Mouse (Mus musculus) ES-E14 (cell line): ENCODE data around the gene Rps3a1. TPM values are rescaled to one million over a fixed set of nuclear protein-coding genes. Genes with fewer than 3 reads are reported as not detected.

Experiments used
- DNase-seq: peaks from one replicate; pipeline ENCODE4 v3.0.0-alpha.2; 2013; ENCODE audit warnings: low read depth, low spot score
- H3K27ac ChIP-seq: 2 replicates; pipeline ENCODE4 v1.5.1; 2012; ENCODE audit warnings: low read depth, mild to moderate bottlenecking, low read length, moderate library complexity, mixed read lengths; ENCODE audit not compliant: poor library complexity, insufficient read depth, severe bottlenecking
- H3K36me3 ChIP-seq: 2 replicates; pipeline ENCODE4 v1.6.1; 2012; ENCODE audit warnings: mild to moderate bottlenecking, low read length, moderate library complexity, mixed read lengths; ENCODE audit not compliant: control insufficient read depth, poor library complexity, insufficient read depth, severe bottlenecking
- H3K4me1 ChIP-seq, 2 experiments: fragments of 150-350 bp in 1 of 2; sonication (generic) in 1 of 2; 2 replicates each; pipeline ENCODE4 v1.6.1; 2012; ENCODE audit warnings: low read length in 2 of 2, mild to moderate bottlenecking in 1 of 2, mixed read lengths in 1 of 2; ENCODE audit not compliant: control insufficient read depth in 2 of 2, insufficient read depth in 2 of 2, poor library complexity in 1 of 2
- H3K4me3 ChIP-seq, 2 experiments: fragments of 150-350 bp in 1 of 2; sonication (generic) in 1 of 2; 2 replicates each; pipeline ENCODE4 v1.5.1; 2012; ENCODE audit warnings: low read length in 2 of 2, low read depth in 1 of 2, mild to moderate bottlenecking in 1 of 2, mixed read lengths in 1 of 2; ENCODE audit not compliant: insufficient read depth in 1 of 2, poor library complexity in 1 of 2, severe bottlenecking in 1 of 2
- H3K9ac ChIP-seq: 2 replicates; pipeline ENCODE4 v1.6.1; 2012; ENCODE audit warnings: low read depth, mild to moderate bottlenecking, low read length, mixed read lengths; ENCODE audit not compliant: poor library complexity, insufficient read depth, severe bottlenecking
- H3K9me3 ChIP-seq: fragments of 150-350 bp; sonication (generic); 2 replicates; pipeline ENCODE4 v1.6.1; 2012; ENCODE audit warnings: low read depth, mild to moderate bottlenecking, low read length; ENCODE audit not compliant: control insufficient read depth, insufficient read depth
- CHD2 ChIP-seq: IDR thresholded peaks from 2 replicates; pipeline ENCODE4 v1.6.1; 2014; ENCODE audit warnings: mild to moderate bottlenecking, low read depth, low read length, inconsistent platforms
- HCFC1 ChIP-seq: IDR thresholded peaks from 2 replicates; pipeline ENCODE4 v1.6.1; 2012; ENCODE audit warnings: low read length, inconsistent platforms, borderline replicate concordance; ENCODE audit not compliant: insufficient read depth
- MAFK ChIP-seq: IDR thresholded peaks from 2 replicates; pipeline ENCODE4 v1.6.1; 2014; ENCODE audit warnings: mild to moderate bottlenecking, low read depth, low read length, inconsistent platforms; ENCODE audit not compliant: insufficient read depth
- ZC3H11A ChIP-seq: IDR thresholded peaks from 2 replicates; pipeline ENCODE4 v1.6.1; 2012; ENCODE audit warnings: low read depth, mild to moderate bottlenecking, inconsistent platforms, low read length, borderline replicate concordance
- ZNF384 ChIP-seq: IDR thresholded peaks from 2 replicates; pipeline ENCODE4 v1.6.1; 2012; ENCODE audit warnings: low read depth, low read length, inconsistent platforms
- in situ Hi-C, 2 experiments: fragments of 600-800 bp; cut with MboI; formaldehyde crosslinking; loops; one replicate each; pipeline ENCODE4 v1.15.1; 2025; ENCODE audit warnings: low sequenced_read_pairs in 2 of 2, inconsistent platforms in 1 of 2; ENCODE audit not compliant: unreplicated experiment in 2 of 2
- total RNA-seq: library from RNA; depleted of rRNA; stranded (reverse); fragments of 300-350 nt; gene quantifications from 2 replicates; pipeline ENCODE4 v1.2.3, GENCODE M21; 2012

The Rps3a1 gene
- total RNA-seq, 1 experiment = 665 TPM

GRCm38 (mm10) chr3:86179714-86180113 lies 37.2 kb upstream of the Rps3a1 start:
- DNase-seq = no peak
- Histone ChIP-seq H3K36me3 (no peaks in the 10 kb centered on the region), H3K4me3 (no peak overlapping the region), H3K4me1 (0 out of 4 replicates have a peak, but pooled peaks cover 0 to 2% of the 10 kb centered on the region in 2 experiments), H3K27ac (no peak overlapping the region), H3K9me3 (no peaks in the 10 kb centered on the region), H3K9ac (no peak overlapping the region)
- in situ Hi-C loops = no loop called here
- TF ChIP-seq MAFK (no peak), ZNF384 (no peak), CHD2 (no peak), HCFC1 (no peak), ZC3H11A (no peak)

DNA sequence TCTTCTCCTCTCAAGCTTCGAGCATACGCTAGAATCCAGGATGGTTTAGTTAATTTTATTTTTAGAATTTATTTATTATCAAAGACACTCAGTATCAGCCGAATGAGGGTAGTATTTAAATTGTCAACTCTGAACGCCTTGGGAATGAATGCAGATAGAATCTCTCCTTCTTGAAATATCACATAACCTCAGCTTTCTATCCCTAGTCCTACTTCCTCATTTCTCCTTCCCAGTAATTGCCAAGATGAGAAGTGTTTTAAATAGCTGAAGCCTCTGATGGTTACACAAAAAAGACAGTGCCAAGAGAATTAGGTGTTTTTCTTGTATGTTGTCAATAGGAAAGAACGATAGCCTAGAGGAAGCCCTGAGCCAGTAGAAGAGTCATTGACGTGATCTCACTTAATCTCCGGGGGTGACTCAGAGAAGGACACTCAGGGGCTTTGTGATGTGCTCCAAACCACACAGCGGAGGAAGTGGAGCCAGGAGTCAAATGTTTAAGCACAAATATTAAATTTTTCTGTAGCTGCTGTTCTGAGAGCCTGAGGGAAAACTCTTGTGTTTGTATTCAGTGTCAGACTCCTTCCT lies 26.4 kb upstream of the Rps3a1 start:
- TF ChIP-seq CHD2 (no peak), ZC3H11A (no peak), HCFC1 (no peak), ZNF384 (no peak), MAFK (no peak)
- Histone ChIP-seq H3K36me3 (no peaks in the 10 kb centered on the region), H3K9ac (no peak overlapping the region), H3K9me3 (no peaks in the 10 kb centered on the region), H3K4me3 (no peak overlapping the region), H3K27ac (no peak overlapping the region), H3K4me1 (no peaks in the 10 kb centered on the region)
- DNase-seq = no peak
- in situ Hi-C loops = no loop called here

GRCm38 (mm10) chr3:86149521-86149920 lies 7.0 kb upstream of the Rps3a1 start:
- no peak overlapping the region for H3K9ac ChIP-seq
- no peaks in the 10 kb centered on the region for H3K36me3 ChIP-seq
- H3K4me3 ChIP-seq = no peak overlapping the region
- H3K4me1 ChIP-seq = peaks cover 5% of the 10 kb centered on the region in 2 experiments; a peak in 2 of 4 replicates
- TF ChIP-seq CHD2 = no peak
- TF ChIP-seq ZC3H11A = no peak
- no peak for TF ChIP-seq MAFK
- no peak for TF ChIP-seq ZNF384
- TF ChIP-seq HCFC1 = no peak
- H3K27ac ChIP-seq = no peak overlapping the region
- no peaks in the 10 kb centered on the region for H3K9me3 ChIP-seq
- in situ Hi-C loops = no loop called here
- DNase-seq = no peak

DNA sequence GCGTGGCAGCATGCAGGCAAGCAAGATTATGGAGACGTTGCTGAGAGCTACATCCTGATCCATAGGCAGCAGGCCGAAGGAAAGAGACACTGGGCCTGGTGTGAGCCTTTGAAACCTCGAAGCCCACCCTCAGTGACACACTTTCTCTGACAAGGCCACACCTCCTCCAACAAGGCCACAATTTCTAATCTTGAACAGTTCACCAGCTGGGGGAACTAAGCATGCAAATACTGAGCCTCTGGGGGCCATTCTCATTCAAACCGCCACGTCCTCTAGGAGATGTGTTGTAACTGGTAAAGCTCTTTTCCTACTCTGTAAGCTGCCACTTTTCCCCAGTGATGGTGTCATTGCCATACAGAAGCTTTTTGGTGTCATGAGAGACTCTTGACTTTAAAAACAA lies 6.6 kb upstream of the Rps3a1 start:
- Histone ChIP-seq H3K9ac (no peak overlapping the region), H3K27ac (no peak overlapping the region), H3K9me3 (no peaks in the 10 kb centered on the region), H3K4me1 (peaks cover 5% of the 10 kb centered on the region in 2 experiments; a peak in 2 of 4 replicates), H3K36me3 (no peaks in the 10 kb centered on the region), H3K4me3 (no peak overlapping the region)
- no peak for TF ChIP-seq CHD2
- no peak for TF ChIP-seq HCFC1
- no peak for TF ChIP-seq ZNF384
- no peak for TF ChIP-seq MAFK
- TF ChIP-seq ZC3H11A = no peak
- DNase-seq = no peak
- in situ Hi-C loops = no loop called here

GRCm38 (mm10) chr3:86143343-86143742 lies 841 bp upstream of the Rps3a1 start:
- DNase-seq = no peak
- no peak overlapping the region for H3K4me3 ChIP-seq
- H3K9ac ChIP-seq = peak overlapping the region; percentile 66; the same call in 1 of the 2 replicates
- H3K36me3 ChIP-seq = peaks cover 19% of the 10 kb centered on the region
- no peaks in the 10 kb centered on the region; a peak in 2 of 4 replicates for H3K4me1 ChIP-seq
- in situ Hi-C loops = no loop called here
- no peak overlapping the region for H3K27ac ChIP-seq
- no peak for TF ChIP-seq ZNF384
- H3K9me3 ChIP-seq = no peaks in the 10 kb centered on the region
